Mouse (Mus musculus): Measurements from ENCODE around the gene Foxp1. TPM values are rescaled to one million over a fixed set of nuclear protein-coding genes. Genes with fewer than 3 reads are reported as not detected.

Gene Foxp1
- polyA plus RNA-seq, 1 experiment from 2014 or later: 70.4 TPM

- Histone ChIP-seq H3K9ac (replicated peaks) (no peak overlapping the region), H3K27me3 (no peaks in the 10 kb centered on the region), H3K36me3 (no peaks in the 10 kb centered on the region), H3K4me2 (replicated peaks) (no peak overlapping the region), H3K4me3 (replicated peaks) (no peak overlapping the region), H3K27ac (no peak overlapping the region), H3K9me3 (no peaks in the 10 kb centered on the region), H3K4me1 (replicated peaks) (peaks cover 10% of the 10 kb centered on the region; the same call in 1 of the 2 replicates)
- no peak for ATAC-seq
- 91% methylated on average over 3 of the region's 3 CpGs for WGBS
These were observed 178.7 kb downstream of the Foxp1 start for GRCm38 (mm10) chr6:99343815-99344214.

DNA sequence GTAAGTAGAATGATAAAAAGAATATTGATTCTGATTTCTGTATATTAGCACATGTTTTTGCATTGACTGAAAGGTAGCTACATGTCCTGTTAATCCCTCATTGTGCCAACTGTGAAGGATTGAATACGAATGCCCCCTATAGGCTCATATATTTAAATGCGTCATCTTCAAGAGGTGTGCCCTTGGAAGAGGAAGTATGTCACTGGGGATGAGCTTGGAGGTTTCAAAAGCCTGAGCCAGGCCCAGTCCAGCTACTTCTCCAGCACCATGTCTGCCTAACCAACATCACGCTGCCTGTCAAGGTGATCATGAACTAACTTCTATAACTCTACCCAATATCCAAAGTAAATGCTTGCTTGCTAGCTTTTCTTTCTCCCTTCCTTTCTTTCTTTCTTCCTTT lies 180.1 kb downstream of the Foxp1 start:
- no peak overlapping the region for H3K4me3 ChIP-seq (replicated peaks)
- H3K4me1 ChIP-seq (replicated peaks): peaks cover 11% of the 10 kb centered on the region; the same call in 1 of the 2 replicates
- no peak for ATAC-seq
- H3K4me2 ChIP-seq (replicated peaks): no peak overlapping the region
- H3K9me3 ChIP-seq: no peaks in the 10 kb centered on the region
- H3K9ac ChIP-seq (replicated peaks): no peak overlapping the region
- H3K27me3 ChIP-seq: no peaks in the 10 kb centered on the region
- no peaks in the 10 kb centered on the region for H3K36me3 ChIP-seq
- WGBS: 93% methylated on average over 3 of the region's 3 CpGs
- no peak overlapping the region for H3K27ac ChIP-seq

- Histone ChIP-seq H3K27me3 (no peaks in the 10 kb centered on the region), H3K4me2 (replicated peaks) (no peak overlapping the region), H3K4me1 (replicated peaks) (peaks cover 11% of the 10 kb centered on the region; the same call in 1 of the 2 replicates), H3K36me3 (no peaks in the 10 kb centered on the region), H3K9ac (replicated peaks) (no peak overlapping the region), H3K27ac (no peak overlapping the region), H3K9me3 (no peaks in the 10 kb centered on the region), H3K4me3 (replicated peaks) (no peak overlapping the region)
- ATAC-seq: no peak
- WGBS: 88% methylated on average over 4 of the region's 4 CpGs
These were observed 181.6 kb downstream of the Foxp1 start for GRCm38 (mm10) chr6:99340902-99341301.

GRCm38 (mm10) chr6:99339986-99340721 lies 182.4 kb downstream of the Foxp1 start:
- Histone ChIP-seq H3K4me2 (replicated peaks) (no peak overlapping the region), H3K27ac (no peak overlapping the region)
- ATAC-seq: no peak

DNA sequence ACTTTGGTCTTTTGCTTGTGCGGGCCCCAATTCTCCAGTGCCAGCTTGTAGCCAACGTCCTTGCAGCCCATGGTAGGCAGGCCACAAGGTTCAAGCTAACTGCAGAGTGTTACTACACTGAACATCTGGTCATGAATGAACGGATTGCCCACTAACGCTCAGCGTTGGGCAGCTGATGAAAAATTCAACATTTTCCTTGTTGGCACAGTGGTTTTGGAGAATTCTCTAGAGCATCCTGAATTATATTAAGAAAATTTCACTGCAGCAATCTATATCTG lies 183.2 kb downstream of the Foxp1 start:
- peaks cover 15% of the 10 kb centered on the region; the same call in 1 of the 2 replicates for H3K4me1 ChIP-seq (replicated peaks)
- H3K4me3 ChIP-seq (replicated peaks): no peak overlapping the region
- H3K9me3 ChIP-seq: no peaks in the 10 kb centered on the region
- no peak overlapping the region for H3K9ac ChIP-seq (replicated peaks)
- ATAC-seq: no peak
- H3K27ac ChIP-seq: no peak overlapping the region
- H3K27me3 ChIP-seq: no peaks in the 10 kb centered on the region
- H3K36me3 ChIP-seq: no peaks in the 10 kb centered on the region
- no peak overlapping the region for H3K4me2 ChIP-seq (replicated peaks)
- WGBS: 55% methylated on average over 5 of the region's 5 CpGs

More at GRCm38 (mm10) chr6:99339986-99340721, 182.4 kb downstream of the Foxp1 start:
- Histone ChIP-seq H3K27me3 (no peaks in the 10 kb centered on the region), H3K9me3 (no peaks in the 10 kb centered on the region), H3K4me1 (replicated peaks) (peaks cover 15% of the 10 kb centered on the region; the same call in 1 of the 2 replicates), H3K4me3 (replicated peaks) (no peak overlapping the region), H3K36me3 (no peaks in the 10 kb centered on the region), H3K9ac (replicated peaks) (no peak overlapping the region)
- 82% methylated on average over 10 of the region's 10 CpGs for WGBS

DNA sequence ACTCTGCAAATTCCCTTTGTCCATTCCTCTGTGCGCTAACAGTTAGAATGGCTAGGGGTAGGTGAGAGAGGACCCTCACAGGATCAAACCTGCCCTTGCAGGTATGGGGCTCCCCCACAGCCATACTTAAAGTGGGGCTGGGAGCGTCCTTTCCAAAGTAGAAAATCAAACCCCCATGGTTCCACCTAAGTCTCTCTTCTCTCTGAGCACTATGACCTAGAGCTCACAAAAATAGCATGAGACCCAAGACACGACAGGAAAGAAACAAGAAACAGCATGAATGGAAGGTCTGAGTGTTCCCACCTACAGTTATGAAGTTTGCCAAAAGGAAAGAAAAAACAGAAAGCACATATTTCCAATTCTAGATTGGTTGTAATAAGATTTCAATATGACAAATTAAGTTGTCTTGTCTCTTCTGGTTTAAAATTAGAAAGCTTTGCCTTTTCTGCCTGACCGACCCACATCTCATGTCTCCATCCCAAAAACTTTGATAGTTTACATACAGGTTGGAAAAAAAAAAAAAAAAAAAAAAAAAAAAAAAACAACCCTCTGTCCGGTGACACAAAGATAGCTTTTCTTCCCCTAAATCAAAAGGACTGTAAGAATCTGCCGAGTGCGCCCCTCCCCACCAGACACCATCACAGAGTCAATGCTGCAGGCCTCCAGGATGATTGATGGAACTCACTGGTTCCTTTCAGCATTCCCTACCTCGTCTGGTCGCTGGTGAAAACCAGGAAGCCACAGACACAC lies 183.8 kb downstream of the Foxp1 start:
- Histone ChIP-seq H3K36me3 (no peaks in the 10 kb centered on the region), H3K27ac (no peak overlapping the region), H3K9me3 (no peaks in the 10 kb centered on the region), H3K4me3 (replicated peaks) (no peak overlapping the region), H3K27me3 (no peaks in the 10 kb centered on the region), H3K4me1 (replicated peaks) (peaks cover 15% of the 10 kb centered on the region; the same call in 1 of the 2 replicates), H3K4me2 (replicated peaks) (no peak overlapping the region), H3K9ac (replicated peaks) (no peak overlapping the region)
- 64% methylated on average over 9 of the region's 9 CpGs for WGBS
- no peak for ATAC-seq

- H3K4me1 ChIP-seq (replicated peaks): peaks cover 15% of the 10 kb centered on the region; the same call in 1 of the 2 replicates
- H3K9ac ChIP-seq (replicated peaks): no peak overlapping the region
- no peak for ATAC-seq
- no peaks in the 10 kb centered on the region for H3K27me3 ChIP-seq
- H3K27ac ChIP-seq: no peak overlapping the region
- 64% methylated on average over 3 of the region's 3 CpGs for WGBS
- H3K4me2 ChIP-seq (replicated peaks): no peak overlapping the region
- no peaks in the 10 kb centered on the region for H3K9me3 ChIP-seq
- H3K4me3 ChIP-seq (replicated peaks): no peak overlapping the region
- H3K36me3 ChIP-seq: no peaks in the 10 kb centered on the region
These were observed 184.3 kb downstream of the Foxp1 start for GRCm38 (mm10) chr6:99338174-99338573.

DNA sequence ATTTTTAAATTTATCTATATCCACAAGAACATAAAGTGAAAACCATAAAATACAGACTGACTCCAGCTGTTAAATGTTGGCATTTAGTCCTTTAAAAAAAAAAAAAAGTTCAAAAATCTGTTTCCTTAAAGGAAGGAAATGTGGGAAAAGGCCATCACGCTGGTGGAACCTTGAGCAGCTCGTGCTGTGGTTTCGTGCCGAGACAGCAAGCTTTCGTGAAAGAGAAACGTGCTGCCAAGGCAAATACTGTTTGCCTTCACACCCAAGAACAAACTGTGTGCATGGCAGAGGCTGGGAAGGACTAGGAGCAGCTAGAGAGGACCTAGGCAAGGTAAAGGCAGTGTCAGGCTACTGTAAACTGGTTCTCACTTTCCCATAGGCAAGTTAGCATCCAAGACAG lies 184.9 kb downstream of the Foxp1 start:
- Histone ChIP-seq H3K9ac (replicated peaks) (no peak overlapping the region), H3K4me2 (replicated peaks) (no peak overlapping the region), H3K27me3 (no peaks in the 10 kb centered on the region), H3K4me3 (replicated peaks) (no peak overlapping the region), H3K27ac (no peak overlapping the region), H3K9me3 (no peaks in the 10 kb centered on the region), H3K36me3 (no peaks in the 10 kb centered on the region), H3K4me1 (replicated peaks) (peaks cover 15% of the 10 kb centered on the region; the same call in 1 of the 2 replicates)
- no peak for ATAC-seq
- WGBS: 77% methylated on average over 6 of the region's 6 CpGs

DNA sequence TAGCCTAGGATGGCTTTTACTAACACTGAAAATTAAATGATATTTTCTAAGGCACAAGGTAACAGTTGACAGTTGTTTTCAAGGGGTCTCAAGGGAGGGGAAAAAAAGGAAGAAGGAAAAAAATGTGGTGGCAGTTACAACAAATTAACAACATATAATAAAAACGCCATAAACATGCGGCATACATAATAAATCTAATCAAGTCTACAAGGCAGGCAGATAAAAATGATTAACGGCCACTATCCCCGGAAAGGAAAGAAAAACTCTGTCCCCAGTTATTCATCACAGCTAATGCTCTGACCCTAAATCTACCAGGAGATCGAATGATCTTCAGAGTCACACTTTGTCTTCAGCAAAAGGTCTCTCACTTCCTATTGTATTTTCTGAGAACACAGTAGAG lies 186.3 kb downstream of the Foxp1 start:
- Histone ChIP-seq H3K27me3 (no peaks in the 10 kb centered on the region), H3K27ac (no peak overlapping the region), H3K4me1 (replicated peaks) (peaks cover 15% of the 10 kb centered on the region; the same call in 1 of the 2 replicates), H3K4me3 (replicated peaks) (no peak overlapping the region), H3K4me2 (replicated peaks) (no peak overlapping the region), H3K9me3 (no peaks in the 10 kb centered on the region), H3K9ac (replicated peaks) (no peak overlapping the region), H3K36me3 (no peaks in the 10 kb centered on the region)
- no peak for ATAC-seq
- WGBS: 60% methylated on average over 5 of the region's 5 CpGs

DNA sequence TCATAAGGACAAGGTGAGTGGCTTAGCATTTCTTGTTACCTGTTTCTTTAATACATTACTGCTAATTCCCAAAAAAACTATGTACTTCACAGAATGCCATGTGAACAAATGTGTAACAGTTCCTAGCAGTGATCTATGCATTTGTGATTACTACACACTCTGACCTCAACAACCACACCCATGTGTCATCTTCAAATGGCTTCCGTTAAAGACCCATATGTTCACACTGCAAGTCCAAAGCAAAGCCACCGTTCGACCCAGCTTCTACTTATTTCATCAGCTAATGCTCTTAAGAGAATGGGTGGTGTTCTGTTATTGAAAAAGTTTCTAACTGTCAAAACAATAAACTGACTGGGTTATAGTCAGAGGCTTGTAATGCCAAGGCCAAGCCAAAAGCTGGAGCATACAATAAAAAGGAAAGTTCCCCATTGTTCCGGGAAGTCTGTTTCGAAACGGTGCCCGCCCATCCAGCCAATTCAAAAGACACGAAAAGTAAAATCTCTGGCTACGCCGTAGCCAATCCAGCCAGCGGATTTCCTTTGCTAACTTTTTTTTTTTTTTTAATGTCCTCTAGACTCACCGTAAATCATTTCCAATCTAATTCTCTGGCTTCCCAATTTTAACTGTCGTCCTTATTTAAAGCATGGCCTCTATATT lies 187.2 kb downstream of the Foxp1 start:
- H3K36me3 ChIP-seq: no peaks in the 10 kb centered on the region
- ATAC-seq: no peak
- no peak overlapping the region for H3K27ac ChIP-seq
- peaks cover 15% of the 10 kb centered on the region; the same call in 1 of the 2 replicates for H3K4me1 ChIP-seq (replicated peaks)
- 71% methylated on average over 13 of the region's 13 CpGs for WGBS
- H3K9me3 ChIP-seq: no peaks in the 10 kb centered on the region
- no peak overlapping the region for H3K9ac ChIP-seq (replicated peaks)
- H3K4me2 ChIP-seq (replicated peaks): no peak overlapping the region
- H3K27me3 ChIP-seq: no peaks in the 10 kb centered on the region
- H3K4me3 ChIP-seq (replicated peaks): no peak overlapping the region

DNA sequence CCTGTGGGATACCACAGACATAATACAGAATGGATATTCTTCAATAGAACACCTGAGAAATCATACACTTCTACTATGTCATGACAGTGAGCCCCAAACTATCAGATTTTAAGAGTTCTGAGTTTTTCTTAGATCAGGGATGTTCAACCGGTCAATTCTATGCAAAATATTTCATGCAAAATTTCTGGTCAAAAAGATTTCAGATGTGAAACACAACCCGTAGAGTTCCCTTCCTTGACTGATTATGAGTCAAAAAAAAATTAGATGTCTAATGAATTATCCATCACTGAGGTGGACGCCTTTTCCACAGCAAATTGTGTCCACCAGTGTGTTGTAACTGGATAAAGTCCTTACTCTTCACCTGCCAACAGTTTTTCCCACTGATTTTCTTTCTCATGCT lies 188.3 kb downstream of the Foxp1 start:
- no peak overlapping the region for H3K27ac ChIP-seq
- 93% methylated on average over 3 of the region's 3 CpGs for WGBS
- no peaks in the 10 kb centered on the region for H3K9me3 ChIP-seq
- H3K4me3 ChIP-seq (replicated peaks): no peak overlapping the region
- H3K9ac ChIP-seq (replicated peaks): no peak overlapping the region
- no peak for ATAC-seq
- no peak overlapping the region for H3K4me2 ChIP-seq (replicated peaks)
- no peaks in the 10 kb centered on the region for H3K36me3 ChIP-seq
- H3K27me3 ChIP-seq: no peaks in the 10 kb centered on the region
- H3K4me1 ChIP-seq (replicated peaks): peaks cover 11% of the 10 kb centered on the region; the same call in 1 of the 2 replicates

- no peak for ATAC-seq
- Histone ChIP-seq H3K4me3 (replicated peaks) (no peak overlapping the region), H3K9me3 (no peaks in the 10 kb centered on the region), H3K27me3 (no peaks in the 10 kb centered on the region), H3K4me1 (replicated peaks) (0 out of 2 replicates have a peak, but pooled peaks cover 8% of the 10 kb centered on the region), H3K9ac (replicated peaks) (no peak overlapping the region), H3K36me3 (no peaks in the 10 kb centered on the region), H3K4me2 (replicated peaks) (no peak overlapping the region), H3K27ac (no peak overlapping the region)
- WGBS: 93% methylated on average over 5 of the region's 5 CpGs
These were observed 189.4 kb downstream of the Foxp1 start for GRCm38 (mm10) chr6:99333127-99333526.
